Mouse (Mus musculus) lung, embryonic 14.5 days (tissue): ENCODE data around the gene Pus10. TPM values are rescaled to one million over a fixed set of nuclear protein-coding genes. Genes with fewer than 3 reads are reported as not detected.

Source experiments
- ATAC-seq: fragments of 200-750 bp; cut with Nextera tagmentation; 2 replicates; pipeline ENCODE4 v1.8.0; 2017; ENCODE audit warnings: mild to moderate bottlenecking, moderate TSS enrichment, moderate library complexity; ENCODE audit not compliant: insufficient read depth
- DNase-seq: peaks from one replicate; pipeline ENCODE4 v3.0.0-alpha.2; 2015
- H3K27ac ChIP-seq: fragments of 300-500 bp; sonication (generic); 2 replicates; pipeline ENCODE4 v1.5.1; 2014; ENCODE audit warnings: low read depth, mild to moderate bottlenecking, moderate library complexity
- H3K27me3 ChIP-seq: fragments of 300-500 bp; sonication (generic); 2 replicates; pipeline ENCODE4 v1.6.1; 2014; ENCODE audit warnings: low read length, control low read depth; ENCODE audit not compliant: insufficient read depth
- H3K36me3 ChIP-seq: fragments of 300-500 bp; sonication (generic); 2 replicates; pipeline ENCODE4 v1.6.1; 2014; ENCODE audit warnings: control low read depth; ENCODE audit not compliant: insufficient read depth
- H3K4me1 ChIP-seq: fragments of 300-500 bp; sonication (generic); 2 replicates; pipeline ENCODE4 v1.6.1; 2014; ENCODE audit warnings: antibody characterized with exemption, control low read depth; ENCODE audit not compliant: insufficient read depth
- H3K4me2 ChIP-seq: fragments of 300-500 bp; sonication (generic); 2 replicates; pipeline ENCODE4 v1.6.1; 2014; ENCODE audit warnings: mild to moderate bottlenecking
- H3K4me3 ChIP-seq: fragments of 300-500 bp; sonication (generic); 2 replicates; pipeline ENCODE4 v1.5.1; 2014; ENCODE audit warnings: low read depth, low read length
- H3K9ac ChIP-seq: fragments of 300-500 bp; sonication (generic); 2 replicates; pipeline ENCODE4 v1.6.1; 2014
- H3K9me3 ChIP-seq: fragments of 300-500 bp; sonication (generic); 2 replicates; pipeline ENCODE4 v1.6.1; 2016; ENCODE audit warnings: low read depth, low read length, control low read depth
- CTCF ChIP-seq: IDR thresholded peaks from 2 replicates; pipeline ENCODE4 v1.5.1; 2016; ENCODE audit warnings: antibody characterized with exemption, low read depth
- WGBS: fragments of 180-500 bp; shearing (Covaris S2); extraction: QIAGEN DNeasy Blood & Tissue Kit; methylation state at CpG from one replicate; pipeline ENCODE4 v1.1.7; 2014; 5-methylcytosine and 5-hydroxymethylcytosine counted together
- polyA plus RNA-seq: library from polyadenylated mRNA; unstranded; fragments of >200 nt; fragmentation: Nextera tagmentation; extraction: Ambion mirVana; gene quantifications from 2 replicates; pipeline ENCODE4 v1.2.1, GENCODE M21; 2014

Gene Pus10
- polyA plus RNA-seq, 1 experiment from 2014 or later: 20.2 TPM

DNA sequence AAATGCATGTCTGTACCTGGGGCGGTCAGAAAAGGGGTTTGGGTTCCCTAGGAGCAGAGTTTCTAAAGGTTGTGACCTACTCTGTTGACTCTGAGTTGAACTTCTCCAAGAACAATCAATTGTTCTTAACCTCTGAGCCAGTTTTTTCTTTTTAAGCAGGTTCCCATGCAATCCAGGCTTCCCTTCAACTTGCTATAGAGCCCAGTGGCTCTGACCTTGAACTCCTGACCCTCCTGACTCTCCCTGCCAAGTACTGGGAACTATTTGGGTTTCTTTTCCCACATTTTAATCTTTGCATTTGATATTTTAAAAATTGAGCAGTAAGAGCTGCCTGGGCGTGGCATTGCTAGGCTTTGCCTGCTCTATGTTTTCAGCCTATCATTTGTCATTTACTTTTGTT is 27.8 kb downstream of the Pus10 start:
- no peak overlapping the region for H3K4me2 ChIP-seq
- no peak overlapping the region for H3K9ac ChIP-seq
- H3K36me3 ChIP-seq: 0 out of 2 replicates have a peak, but pooled peaks cover 6% of the 10 kb centered on the region
- H3K4me1 ChIP-seq: no peaks in the 10 kb centered on the region
- ATAC-seq (no peak), DNase-seq (no peak)
- no peaks in the 10 kb centered on the region for H3K27me3 ChIP-seq
- TF ChIP-seq CTCF: no peak
- no peak overlapping the region for H3K4me3 ChIP-seq
- H3K27ac ChIP-seq: no peak overlapping the region
- WGBS: 84% methylated on average over 2 of the region's 2 CpGs
- H3K9me3 ChIP-seq: no peaks in the 10 kb centered on the region

DNA sequence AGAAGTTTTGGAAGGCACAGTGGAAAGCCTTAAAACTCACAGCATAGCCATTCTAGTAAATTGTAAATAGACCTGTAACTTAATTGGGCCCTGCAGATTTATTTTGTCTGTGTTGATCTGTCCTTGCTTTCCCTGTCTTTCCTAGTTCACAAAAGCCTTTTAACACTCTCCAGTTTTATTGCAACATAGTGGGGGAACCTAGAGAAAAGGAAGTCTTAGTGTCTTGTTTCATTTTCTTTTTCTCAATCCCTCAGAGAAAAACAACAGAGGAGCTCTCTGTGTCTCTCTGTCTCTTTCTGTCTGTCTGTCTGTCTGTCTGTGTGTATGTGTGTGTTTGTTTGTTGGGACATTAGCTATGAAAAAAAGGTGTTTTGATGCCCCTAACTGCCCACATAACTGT is 30.4 kb downstream of the Pus10 start:
- no peak overlapping the region for H3K9ac ChIP-seq
- H3K4me1 ChIP-seq: no peaks in the 10 kb centered on the region
- no peak overlapping the region for H3K27ac ChIP-seq
- no peak overlapping the region for H3K4me2 ChIP-seq
- H3K27me3 ChIP-seq: no peaks in the 10 kb centered on the region
- TF ChIP-seq CTCF: no peak
- H3K4me3 ChIP-seq: no peak overlapping the region
- H3K9me3 ChIP-seq: no peaks in the 10 kb centered on the region
- ATAC-seq (no peak), DNase-seq (no peak)
- H3K36me3 ChIP-seq: 0 out of 2 replicates have a peak, but pooled peaks cover 3% of the 10 kb centered on the region

DNA sequence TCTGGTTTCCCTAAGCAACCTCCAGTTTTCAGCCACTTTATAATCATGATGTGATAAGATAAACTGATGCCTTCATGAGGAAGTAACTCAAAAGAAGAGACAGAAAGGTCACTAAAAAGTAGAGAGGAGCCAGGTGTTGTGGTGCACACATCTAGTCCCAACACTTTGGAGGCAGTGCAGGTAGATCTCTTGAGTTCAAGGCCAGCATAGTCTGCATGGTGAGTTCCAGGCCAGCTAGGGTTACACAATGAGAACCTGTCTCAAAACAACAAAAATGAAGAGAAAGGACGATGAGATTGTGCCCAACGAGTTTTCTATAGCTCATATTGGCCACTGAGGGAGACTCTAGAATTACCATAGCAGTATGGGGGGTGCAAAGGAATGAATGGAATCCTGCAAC is 33.1 kb downstream of the Pus10 start:
- 61% methylated on average over 2 of the region's 2 CpGs for WGBS

DNA sequence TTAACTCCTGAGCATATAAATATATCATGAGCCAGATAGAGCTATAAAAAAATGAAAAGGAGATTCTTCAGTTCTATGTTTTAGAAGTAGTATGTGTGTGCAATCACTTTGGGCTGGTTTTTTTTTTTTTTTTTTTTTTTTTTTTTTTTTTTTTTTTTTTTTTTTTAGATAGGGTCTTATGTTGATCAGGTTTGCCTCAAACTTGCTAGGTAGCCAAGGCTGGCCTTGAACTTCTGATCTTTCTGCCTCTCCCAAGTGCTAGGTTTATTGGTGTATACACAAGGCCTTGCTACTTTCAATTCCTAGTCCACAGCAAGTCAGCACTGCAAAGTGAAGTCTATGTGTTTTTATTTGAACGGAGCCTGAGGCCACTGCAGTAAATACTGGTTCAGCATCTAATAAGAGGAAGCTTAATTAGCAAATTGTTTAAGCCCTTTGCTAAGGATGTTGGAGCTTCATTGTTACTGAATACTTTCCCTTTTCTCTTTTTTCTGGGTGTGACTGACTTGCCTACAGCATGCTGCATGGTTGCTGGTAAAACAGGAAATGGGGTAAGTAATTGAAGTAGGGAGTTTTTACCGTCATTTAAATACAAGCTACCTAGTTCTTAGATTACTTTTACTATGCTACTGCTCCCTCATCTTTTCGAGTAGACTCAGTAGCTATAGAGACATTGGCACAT is 34.1 kb downstream of the Pus10 start:
- H3K27ac ChIP-seq: no peak overlapping the region
- WGBS: 73% methylated on average over 3 of the region's 3 CpGs
- no peak overlapping the region for H3K9ac ChIP-seq
- H3K4me3 ChIP-seq: no peak overlapping the region
- no peaks in the 10 kb centered on the region for H3K9me3 ChIP-seq
- TF ChIP-seq CTCF: no peak
- peaks cover 10% of the 10 kb centered on the region; the same call in 1 of the 2 replicates for H3K36me3 ChIP-seq
- no peaks in the 10 kb centered on the region for H3K4me1 ChIP-seq
- H3K27me3 ChIP-seq: no peaks in the 10 kb centered on the region
- H3K4me2 ChIP-seq: no peak overlapping the region
- no peak for ATAC-seq
- DNase-seq: no peak

More for the DNA sequence above, 33.1 kb downstream of the Pus10 start:
- Histone ChIP-seq H3K36me3 (peaks cover 10% of the 10 kb centered on the region; the same call in 1 of the 2 replicates), H3K9me3 (no peaks in the 10 kb centered on the region), H3K9ac (no peak overlapping the region), H3K27ac (no peak overlapping the region), H3K27me3 (no peaks in the 10 kb centered on the region), H3K4me1 (no peaks in the 10 kb centered on the region), H3K4me2 (no peak overlapping the region), H3K4me3 (no peak overlapping the region)
- no peak for TF ChIP-seq CTCF
- ATAC-seq: no peak
- DNase-seq: no peak

DNA sequence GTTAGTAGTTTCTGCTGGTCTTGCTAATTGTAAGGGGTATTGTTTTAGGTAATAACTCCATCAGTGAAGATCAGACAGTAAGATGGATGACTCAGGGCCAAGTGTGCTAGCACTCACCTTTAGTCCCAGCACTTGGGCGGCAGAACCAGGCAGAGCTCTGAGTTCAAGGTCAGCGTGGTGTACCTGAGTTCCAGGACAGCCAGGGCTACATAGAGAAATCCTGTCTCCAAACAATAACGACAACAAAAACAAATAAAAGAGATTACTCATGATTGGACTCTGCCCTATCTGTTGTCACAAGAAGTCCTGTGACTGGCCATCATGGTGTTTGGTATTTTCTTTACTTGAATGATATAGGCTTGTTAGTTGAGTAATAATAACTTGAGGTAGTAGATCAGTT is 36.4 kb downstream of the Pus10 start:
- no peak for ATAC-seq
- no peak overlapping the region for H3K4me3 ChIP-seq
- peaks cover 15% of the 10 kb centered on the region for H3K36me3 ChIP-seq
- no peak overlapping the region for H3K9ac ChIP-seq
- no peak overlapping the region for H3K27ac ChIP-seq
- 87% methylated on average over 3 of the region's 3 CpGs for WGBS
- H3K9me3 ChIP-seq: no peaks in the 10 kb centered on the region
- no peak for DNase-seq
- TF ChIP-seq CTCF: no peak
- no peak overlapping the region for H3K4me2 ChIP-seq
- H3K27me3 ChIP-seq: no peaks in the 10 kb centered on the region
- H3K4me1 ChIP-seq: no peaks in the 10 kb centered on the region

DNA sequence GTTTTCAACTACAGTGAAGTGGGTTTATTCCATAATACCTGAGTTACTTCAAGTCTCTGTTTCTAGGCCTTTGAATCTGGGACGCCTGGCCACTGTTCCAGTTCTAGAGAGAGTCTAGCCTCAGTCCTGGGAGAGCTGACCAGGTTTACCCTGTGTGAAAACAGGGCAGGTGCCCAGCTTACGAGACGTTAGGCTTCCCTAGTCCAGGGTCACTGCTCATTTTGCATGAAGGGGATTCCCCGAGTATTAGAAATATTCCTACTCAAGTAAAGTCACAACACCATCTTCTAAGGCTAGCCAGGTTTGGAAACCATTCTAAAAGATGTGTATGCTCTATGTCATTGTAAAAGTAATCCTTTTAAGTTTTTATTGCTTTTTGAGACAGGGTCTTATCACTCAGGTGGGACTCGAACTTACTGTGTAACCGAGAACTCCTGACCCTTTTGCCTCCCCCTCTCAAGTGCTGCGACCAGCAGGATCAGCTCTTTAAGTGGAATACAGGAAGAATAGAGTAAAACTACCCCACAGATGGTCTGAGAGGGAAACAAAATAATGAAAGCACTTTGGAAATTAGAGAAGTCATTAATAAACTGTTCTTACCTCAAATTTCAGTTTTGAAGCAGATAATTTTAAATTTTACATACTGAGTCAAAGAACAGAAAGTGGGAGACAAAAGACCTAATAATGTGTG is 39.3 kb downstream of the Pus10 start:
- no peak overlapping the region for H3K4me2 ChIP-seq
- DNase-seq (no peak), ATAC-seq (no peak)
- H3K27me3 ChIP-seq: no peaks in the 10 kb centered on the region
- 83% methylated on average over 7 of the region's 7 CpGs for WGBS
- H3K4me1 ChIP-seq: no peaks in the 10 kb centered on the region
- no peak overlapping the region for H3K9ac ChIP-seq
- H3K9me3 ChIP-seq: no peaks in the 10 kb centered on the region
- no peak overlapping the region for H3K4me3 ChIP-seq
- peaks cover 32% of the 10 kb centered on the region for H3K36me3 ChIP-seq
- H3K27ac ChIP-seq: no peak overlapping the region
- TF ChIP-seq CTCF: no peak

DNA sequence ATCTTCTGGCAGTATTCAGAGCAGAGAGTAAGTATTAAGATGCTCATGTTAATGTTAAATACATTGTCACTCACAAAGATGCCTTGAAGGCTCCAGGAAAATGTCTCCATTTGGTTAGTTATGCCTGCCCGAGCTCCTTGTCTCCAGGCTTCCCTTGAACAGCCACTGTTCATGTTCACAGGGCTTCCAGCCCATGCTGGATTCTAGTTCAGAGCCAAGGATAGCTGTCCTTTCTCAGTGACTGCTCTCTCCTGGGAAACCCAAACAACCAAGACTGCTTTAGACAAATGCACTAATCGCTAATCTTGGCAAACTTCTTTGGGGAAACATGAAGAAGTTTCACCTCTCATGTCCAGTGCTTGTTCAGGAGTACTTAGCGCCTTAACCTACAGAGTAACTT is 46.8 kb downstream of the Pus10 start:
- TF ChIP-seq CTCF: no peak
- no peak for ATAC-seq
- H3K9ac ChIP-seq: no peak overlapping the region
- H3K27me3 ChIP-seq: no peaks in the 10 kb centered on the region
- H3K4me2 ChIP-seq: no peak overlapping the region
- H3K27ac ChIP-seq: no peak overlapping the region
- no peak for DNase-seq
- no peaks in the 10 kb centered on the region for H3K9me3 ChIP-seq
- H3K36me3 ChIP-seq: peaks cover 72% of the 10 kb centered on the region
- H3K4me1 ChIP-seq: no peaks in the 10 kb centered on the region
- 86% methylated on average over 3 of the region's 3 CpGs for WGBS
- H3K4me3 ChIP-seq: no peak overlapping the region
